Mouse (Mus musculus) naive thymus-derived CD4-positive, alpha-beta T cell, adult 2 months (primary cell): ENCODE results near the gene Clptm1l.

Experiments
- DNase-seq: peaks from one replicate; pipeline ENCODE4 v3.0.0-alpha.2; 2011; ENCODE audit warnings: low read depth

Gene Clptm1l

GRCm38 (mm10) chr13:73660163-73660695, 56.4 kb downstream of the Clptm1l start:
- no peak for DNase-seq
